Mouse (Mus musculus) retina, adult 2 months (tissue): Measurements from ENCODE around the gene Klk1b4.

Experiments used
- DNase-seq: peaks from one replicate; pipeline ENCODE4 v3.0.0-alpha.2; 2012; ENCODE audit warnings: low read depth, low spot score

The Klk1b4 gene

DNA sequence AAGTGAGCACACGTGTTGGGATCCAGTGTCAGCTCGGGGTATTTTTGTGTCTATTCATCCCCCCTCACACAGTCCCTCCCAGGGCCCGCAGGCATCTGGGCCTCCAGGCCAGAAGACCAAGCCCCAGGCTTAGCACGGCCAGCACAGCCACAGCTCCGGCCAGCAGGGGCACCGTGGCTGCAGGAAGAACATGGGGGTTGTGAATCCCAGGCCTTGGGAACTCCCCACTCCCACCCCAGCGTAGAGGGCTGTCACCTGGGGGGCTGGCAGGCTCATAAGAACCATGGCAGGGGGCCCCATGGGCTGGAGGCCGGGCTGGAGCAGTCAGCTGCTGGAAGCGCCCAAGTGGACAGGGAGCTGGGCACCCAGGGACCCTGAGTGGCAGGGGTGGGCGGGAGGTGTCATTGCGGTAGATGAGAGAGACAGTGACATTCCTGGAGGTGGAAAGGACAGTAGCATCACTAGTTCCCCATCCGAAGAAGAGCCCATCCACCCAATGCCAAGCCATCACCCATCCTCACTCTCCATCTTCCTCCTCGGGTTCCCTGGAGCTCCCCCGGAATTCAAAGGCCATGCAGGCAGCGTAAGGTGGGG lies 45.9 kb downstream of the Klk1b4 start:
- no peak for DNase-seq

DNA sequence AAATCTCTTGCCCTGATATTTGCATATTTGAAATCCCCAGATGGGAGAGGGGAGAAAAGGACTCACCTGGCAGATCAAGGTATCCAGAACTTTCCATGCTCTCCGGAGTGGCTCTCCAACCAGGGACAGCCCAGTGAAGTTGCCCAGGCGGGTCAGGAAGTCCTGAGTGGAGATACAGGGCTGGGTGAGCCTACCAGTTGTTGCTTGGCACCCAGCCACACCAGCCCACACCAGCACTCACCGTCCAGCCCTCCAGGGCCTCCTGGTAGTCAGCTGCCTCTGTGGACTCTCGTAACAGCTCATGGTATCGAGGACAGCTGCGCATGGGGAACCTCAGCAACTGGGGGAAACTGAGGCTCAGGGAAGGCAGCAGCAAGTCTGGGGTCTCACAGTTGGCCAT lies 47.7 kb downstream of the Klk1b4 start:
- DNase-seq, result no peak

DNA sequence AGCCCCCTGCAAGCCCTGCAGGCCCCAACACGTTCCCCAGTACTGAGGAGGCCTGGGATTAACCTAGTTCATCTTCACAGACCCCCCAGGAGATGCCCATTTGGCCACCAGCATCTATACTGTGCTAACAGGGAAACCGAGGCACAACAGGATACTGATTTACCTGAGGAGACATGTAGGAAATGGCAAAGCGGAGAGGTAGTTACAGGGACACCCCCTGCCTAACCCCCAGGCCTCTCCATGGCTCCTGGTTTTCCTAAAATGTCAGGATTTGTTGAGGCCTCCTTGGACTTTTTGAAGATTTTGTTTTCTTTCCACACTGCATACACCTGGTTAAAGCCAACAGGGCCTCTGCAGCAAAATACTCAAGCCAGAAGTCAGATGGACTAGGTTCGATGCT lies 50.0 kb downstream of the Klk1b4 start, which contains the start of gene Acp4:
Acp4 (minus strand) TSS at position 101 of the 400 bp plus-strand sequence.
- no peak for DNase-seq

DNA sequence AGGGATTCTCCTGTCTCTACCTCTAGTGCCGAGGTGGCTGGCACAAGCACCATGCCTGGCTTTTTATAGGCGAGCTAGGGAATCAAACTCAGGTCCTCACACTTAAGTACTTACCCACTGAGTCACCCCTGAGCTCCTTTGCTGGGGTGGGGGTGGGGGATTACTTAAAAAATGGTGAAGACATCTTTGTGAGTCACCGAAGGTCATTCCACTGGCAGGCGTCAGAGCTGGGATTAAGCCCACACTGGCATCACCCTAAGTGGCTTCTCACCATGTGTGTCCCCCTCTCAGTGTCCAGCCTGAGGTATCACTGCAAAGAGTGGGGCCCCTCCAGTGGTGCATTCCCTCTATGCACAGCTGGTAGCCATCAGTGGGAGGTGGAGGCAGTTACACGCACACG lies 53.2 kb downstream of the Klk1b4 start:
- no peak for DNase-seq

DNA sequence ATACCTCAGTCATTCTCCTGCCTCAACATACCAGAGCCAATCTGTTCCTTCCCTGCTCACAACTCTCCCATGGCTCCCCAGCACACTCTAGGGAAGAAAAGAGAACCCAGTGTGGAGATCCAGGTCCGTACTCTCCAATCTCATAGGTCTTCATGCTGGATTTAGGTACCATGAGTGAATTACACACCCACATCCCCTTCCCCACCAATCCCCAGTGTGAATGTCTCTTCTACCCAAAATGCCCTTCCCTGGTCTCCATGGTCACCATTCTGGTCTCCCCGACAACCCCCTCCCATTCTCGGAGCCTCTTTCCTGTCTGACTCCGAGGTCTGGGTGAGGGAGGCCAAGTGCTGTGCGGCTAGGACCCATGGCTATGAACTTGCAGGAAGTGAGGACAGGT lies 53.9 kb downstream of the Klk1b4 start, which contains the start of gene Gm15517:
Gm15517 (plus strand) TSS at position 301 of the 400 bp plus-strand sequence.
- DNase-seq, result no peak
